Mouse (Mus musculus): ENCODE measurements at regions not wholly inside any gene's neighbourhood (a gene's known extent, or its start where the extent isn't known, plus 50 kb on each side); places are given as distances from the start of the nearest gene placed in this dataset.

GRCm38 (mm10) chr1:63851476-63852094, 82.5 kb upstream of the 4933402D24Rik start:
- DNase-seq (ENCODE audit: low spot score), result peak; percentile 14

DNA sequence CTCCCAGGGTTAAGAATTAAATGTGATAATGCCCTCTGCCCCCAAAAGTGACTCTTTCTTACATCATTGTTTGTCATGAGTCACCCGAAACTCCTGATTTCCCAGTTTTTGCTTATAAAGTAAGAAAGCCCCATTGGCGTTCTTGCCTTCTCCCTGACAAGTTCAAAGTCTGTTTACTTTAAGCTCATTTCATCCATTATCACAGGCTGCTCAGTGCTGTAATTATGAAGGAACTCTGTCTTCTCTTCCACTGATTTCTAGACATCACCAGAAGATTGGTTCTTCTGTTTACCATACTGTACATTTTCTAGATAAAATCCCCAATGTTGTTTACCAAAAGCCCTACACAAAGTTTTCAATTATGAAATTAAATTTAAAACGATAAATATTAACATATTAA, 81.2 kb upstream of the 4933402D24Rik start:
- no peak for DNase-seq (ENCODE audit: low spot score)

- DNase-seq (ENCODE audit: low spot score), result peak; percentile 70
Measured at GRCm38 (mm10) chr1:63828174-63828844, 59.2 kb upstream of the 4933402D24Rik start.

GRCm38 (mm10) chr1:63820614-63821270, 51.7 kb upstream of the 4933402D24Rik start:
- no peak for DNase-seq (ENCODE audit: low spot score)

DNA sequence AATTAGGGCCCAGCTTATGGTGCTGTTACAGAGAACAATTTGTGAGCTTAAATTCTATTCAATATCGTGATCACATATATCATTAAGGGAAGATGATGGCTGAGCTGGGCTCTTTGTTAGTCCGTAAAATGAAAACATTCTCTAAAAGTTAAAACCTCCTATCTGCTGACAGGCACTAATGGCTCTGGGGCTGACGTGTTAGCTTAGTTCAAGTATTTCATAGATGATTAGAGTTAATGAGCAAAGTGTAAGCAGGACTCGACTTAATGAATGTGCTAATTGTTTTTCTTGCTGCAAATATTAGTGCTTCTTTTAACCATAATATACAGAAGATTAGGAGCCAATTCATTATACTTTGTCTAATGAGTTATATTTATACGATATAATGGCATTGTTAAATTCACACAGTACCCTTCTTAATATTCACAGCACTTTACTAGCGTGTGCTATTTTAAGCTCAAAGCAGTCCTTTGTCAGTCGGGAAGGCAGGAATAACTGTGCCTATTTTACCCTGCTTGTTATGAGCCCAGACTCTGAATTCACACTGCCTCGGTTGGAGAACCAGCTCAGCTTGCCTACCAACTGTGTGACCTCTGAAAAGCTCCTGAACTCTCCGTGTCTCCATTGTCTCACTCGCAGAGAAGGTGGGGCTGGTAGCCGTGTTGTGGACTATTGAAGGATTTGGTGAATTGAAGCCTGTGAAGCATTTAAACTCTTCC, 50.6 kb upstream of the 4933402D24Rik start:
- DNase-seq (ENCODE audit: low spot score), result peak; percentile 38

Measured in embryo, embryonic 10.5 days (tissue).